Mouse (Mus musculus) cerebellum, postnatal 4 days (tissue): Measurements from ENCODE around the gene Klhl18.
A peak's percentile ranks its signal among the peaks of the same experiment; 100 is the strongest.

Experiments
- DNase-seq, 2 experiments: peaks; one replicate each; pipeline ENCODE4 v3.0.0; 2022; ENCODE audit warnings: low spot score in 2 of 2, mixed read lengths in 1 of 2

The Klhl18 gene

GRCm38 (mm10) chr9:110476124-110477091, at the start of gene Klhl18, which contains the start of gene Kif9:
Klhl18 (minus strand) TSS chr9:110476694.
Kif9 (plus strand) TSS chr9:110476958.
- peak; percentile 94 to 97 for DNase-seq

- DNase-seq, result no peak
These were observed 49.2 kb upstream of the Klhl18 start for GRCm38 (mm10) chr9:110525737-110526136.

GRCm38 (mm10) chr9:110490913-110491312, 14.4 kb upstream of the Klhl18 start:
- DNase-seq, result peak in 1 of 2 experiments; percentile 27

GRCm38 (mm10) chr9:110488841-110489240, 12.3 kb upstream of the Klhl18 start:
- no peak for DNase-seq

- DNase-seq, result no peak
These were observed 2.1 kb upstream of the Klhl18 start for GRCm38 (mm10) chr9:110478639-110479038.

- DNase-seq, result no peak
These were observed 1.5 kb upstream of the Klhl18 start for GRCm38 (mm10) chr9:110477951-110478350.

GRCm38 (mm10) chr9:110466179-110466578, 10.3 kb downstream of the Klhl18 start:
- no peak for DNase-seq

GRCm38 (mm10) chr9:110465336-110465735, 11.2 kb downstream of the Klhl18 start:
- no peak for DNase-seq

- no peak for DNase-seq
These were observed 12.4 kb downstream of the Klhl18 start for GRCm38 (mm10) chr9:110463983-110464591.

- no peak for DNase-seq
These were observed 14.2 kb downstream of the Klhl18 start for GRCm38 (mm10) chr9:110462321-110462720.

GRCm38 (mm10) chr9:110460884-110461815, 15.3 kb downstream of the Klhl18 start:
- no peak for DNase-seq

GRCm38 (mm10) chr9:110459145-110459727, 17.3 kb downstream of the Klhl18 start:
- no peak for DNase-seq

GRCm38 (mm10) chr9:110457926-110458325, 18.6 kb downstream of the Klhl18 start:
- no peak for DNase-seq

GRCm38 (mm10) chr9:110452523-110452922, 24.0 kb downstream of the Klhl18 start:
- no peak for DNase-seq

- peak; percentile 45 to 72 for DNase-seq
These were observed 27.5 kb downstream of the Klhl18 start for GRCm38 (mm10) chr9:110448857-110449617.

GRCm38 (mm10) chr9:110448356-110448755, 28.1 kb downstream of the Klhl18 start:
- no peak for DNase-seq

GRCm38 (mm10) chr9:110440559-110440958, 35.9 kb downstream of the Klhl18 start:
- DNase-seq, result no peak

GRCm38 (mm10) chr9:110440049-110440448, 36.4 kb downstream of the Klhl18 start:
- DNase-seq, result no peak

GRCm38 (mm10) chr9:110436041-110436440, 40.5 kb downstream of the Klhl18 start:
- DNase-seq, result no peak

- no peak for DNase-seq
These were observed 43.4 kb downstream of the Klhl18 start for GRCm38 (mm10) chr9:110433045-110433444.
